19 mouse cellular contexts compared by ENCODE assay signal in the genomic region with DNA sequence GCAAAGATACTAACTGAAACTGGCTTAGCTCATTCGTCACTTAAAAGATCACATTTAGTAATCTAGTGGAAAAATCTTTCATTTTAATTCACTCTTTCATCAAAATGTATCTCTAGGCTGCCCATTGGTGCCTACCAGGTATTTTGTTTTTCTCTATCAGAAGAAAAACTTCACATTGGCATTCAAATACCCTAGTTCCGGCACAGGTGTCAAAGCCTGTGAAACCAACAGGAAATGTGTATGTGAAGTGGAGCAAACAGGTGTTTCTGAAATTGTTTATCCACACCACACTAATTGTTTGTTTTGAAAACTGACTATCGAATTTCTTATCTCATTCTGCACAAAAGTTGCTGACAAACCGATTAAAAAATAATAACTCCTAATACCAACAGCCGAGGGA. TPM values are rescaled to one million over a fixed set of nuclear protein-coding genes. Genes with fewer than 3 reads are reported as not detected.
A peak's percentile ranks its signal among the peaks of the same experiment; 100 is the strongest.
DNase-seq lines count a peak whose midpoint lies in the region; ATAC-seq lines count a peak whose summit lies in the region.
"Had no signal": no experiment of that assay in that cellular context is flagged by ENCODE, and none has a peak within 500 bp of the region (broad histone marks: within the 10 kb centered on the region; RNA-seq: fewer than 3 reads in every experiment).

No protein-coding gene starts in this region.

- WGBS in midbrain, embryonic 11.5 days = 96% methylated on average over 5 of the region's 5 CpGs
- WGBS in midbrain, embryonic 16.5 days = 92% methylated on average over 5 of the region's 5 CpGs

- no peaks in the 10 kb centered on the region for H3K9me3 ChIP-seq in midbrain, embryonic 11.5 days (ENCODE audit: control insufficient read depth, low read length)
- H3K9me3 ChIP-seq in midbrain, embryonic 16.5 days (replicated peaks; ENCODE audit: control insufficient read depth, low read length, poor library complexity, severe bottlenecking) = no peaks in the 10 kb centered on the region
- H3K9me3 ChIP-seq: embryonic facial prominence, embryonic 10.5 days; forebrain, embryonic 13.5 days; heart, embryonic 13.5 days; hindbrain, embryonic 15.5 days had no signal

- H3K4me2 ChIP-seq in midbrain, embryonic 11.5 days = no peak overlapping the region
- no peak overlapping the region for H3K4me2 ChIP-seq in midbrain, embryonic 16.5 days (ENCODE audit: low read length)
- H3K4me2 ChIP-seq: forebrain, embryonic 13.5 days; heart, embryonic 13.5 days; hindbrain, embryonic 15.5 days had no signal

- no peak overlapping the region for H3K27ac ChIP-seq in midbrain, embryonic 11.5 days (ENCODE audit: low read depth, low read length)
- H3K27ac ChIP-seq in midbrain, embryonic 16.5 days (ENCODE audit: low read length) = no peak overlapping the region
- H3K27ac ChIP-seq: embryonic facial prominence, embryonic 10.5 days; forebrain, embryonic 13.5 days; heart, embryonic 13.5 days; hindbrain, embryonic 15.5 days had no signal

- no peak for ATAC-seq in midbrain, embryonic 11.5 days (ENCODE audit: low FRiP score)
- ATAC-seq in midbrain, embryonic 16.5 days = no peak
- ATAC-seq: forebrain, embryonic 13.5 days; forebrain, postnatal 0 days had no signal

- peak; percentile 45 for DNase-seq in midbrain, embryonic 11.5 days (ENCODE audit: low spot score, missing footprints)
- peak; percentile 68 for DNase-seq in thymus, postnatal 0 days (ENCODE audit: low spot score)
- no peak for DNase-seq in thymus, postnatal 4 days
- peak; percentile 46 for DNase-seq in induced T-regulatory cell, adult 2 months (ENCODE audit: low read depth)
- no peak for DNase-seq in gastrocnemius, postnatal 10 days
- no peak for DNase-seq in adrenal gland, postnatal 36 days
- DNase-seq: adrenal gland, postnatal 10 days; cerebellum, adult 11-12 months; cerebellum, adult 9-11 months; cerebellum, postnatal 36 days; forebrain, postnatal 0 days; gastrocnemius, postnatal 36 days; heart, postnatal 36 days had no signal

- no peak overlapping the region for H3K4me3 ChIP-seq in midbrain, embryonic 11.5 days (ENCODE audit: low read depth, low read length)
- no peak overlapping the region for H3K4me3 ChIP-seq in midbrain, embryonic 16.5 days (ENCODE audit: low read depth, low read length)
- H3K4me3 ChIP-seq: embryonic facial prominence, embryonic 10.5 days; forebrain, embryonic 13.5 days; heart, embryonic 13.5 days; hindbrain, embryonic 15.5 days had no signal

- H3K27me3 ChIP-seq in midbrain, embryonic 11.5 days (ENCODE audit: control insufficient read depth, insufficient read depth, low read length) = no peaks in the 10 kb centered on the region
- H3K27me3 ChIP-seq in midbrain, embryonic 16.5 days (ENCODE audit: control insufficient read depth, insufficient read depth, low read depth, low read length) = no peaks in the 10 kb centered on the region
- H3K27me3 ChIP-seq: CH12.LX; forebrain, embryonic 13.5 days; heart, embryonic 13.5 days; hindbrain, embryonic 15.5 days had no signal

- H3K36me3 ChIP-seq in midbrain, embryonic 11.5 days (ENCODE audit: control insufficient read depth, insufficient read depth, low read length) = peaks cover 3% of the 10 kb centered on the region; the same call in 1 of the 2 replicates
- peaks cover 13% of the 10 kb centered on the region for H3K36me3 ChIP-seq in midbrain, embryonic 16.5 days (ENCODE audit: control insufficient read depth, insufficient read depth, low read length)

- no peak overlapping the region for H3K9ac ChIP-seq in midbrain, embryonic 11.5 days (ENCODE audit: low read length)
- H3K9ac ChIP-seq in midbrain, embryonic 16.5 days (ENCODE audit: low read depth, low read length) = no peak overlapping the region
- H3K9ac ChIP-seq: forebrain, embryonic 13.5 days; forebrain, postnatal 0 days; heart, embryonic 13.5 days; hindbrain, embryonic 15.5 days had no signal

- H3K4me1 ChIP-seq in midbrain, embryonic 11.5 days (ENCODE audit: control insufficient read depth, insufficient read depth, low read length) = no peaks in the 10 kb centered on the region
- no peaks in the 10 kb centered on the region for H3K4me1 ChIP-seq in midbrain, embryonic 16.5 days (ENCODE audit: control insufficient read depth, insufficient read depth, low read length)
- H3K4me1 ChIP-seq: embryonic facial prominence, embryonic 10.5 days; forebrain, embryonic 13.5 days; heart, embryonic 13.5 days; hindbrain, embryonic 15.5 days had no signal

RNA-seq across cellular contexts. Expression of gene Rpia, which starts 27.5 kb away (rescaled TPM):
- 1.9 TPM in 2 replicates for polyA plus RNA-seq in midbrain, embryonic 11.5 days (2014; fragmentation: Nextera tagmentation; extraction: Ambion mirVana)
- 2.6 and 2.9 TPM in 2 replicates for polyA plus RNA-seq in midbrain, embryonic 16.5 days (2015; fragmentation: Nextera tagmentation; extraction: Ambion mirVana)
- polyA plus RNA-seq in thymus, postnatal 0 days (2015; fragmentation: Nextera tagmentation; extraction: Ambion mirVana) = 3.6 and 5.1 TPM in 2 replicates
- 10 to 100 TPM in 1 of 2 experiments, 1 to 10 TPM in 1; 8.5 to 10.2 TPM for total RNA-seq in gastrocnemius, postnatal 10 days (2021)
- total RNA-seq in adrenal gland, postnatal 36 days (2021) = 10 to 100 TPM; 18.5 to 25.0 TPM

Comparison
In these comparisons a context has a peak if more than half of its experiments do, and no peak if none do; other contexts are left out.
1. DNase-seq: peak in midbrain, embryonic 11.5 days (single experiment), thymus, postnatal 0 days (single experiment) and induced T-regulatory cell, adult 2 months (single experiment); none in thymus, postnatal 4 days (single experiment), gastrocnemius, postnatal 10 days (single experiment) and adrenal gland, postnatal 36 days (0 of 2).